Mouse (Mus musculus) spleen, postnatal 36 days (tissue): ENCODE results near the gene Lrrn1.

Experiments
- DNase-seq, 2 experiments: peaks; one replicate each; pipeline ENCODE4 v3.0.0; 2022; ENCODE audit warnings: low spot score in 2 of 2, mixed read lengths in 1 of 2

Lrrn1 gene

GRCm38 (mm10) chr6:107583759-107584383 is 54.3 kb downstream of the Lrrn1 start:
- DNase-seq = no peak

- no peak for DNase-seq
Measured at GRCm38 (mm10) chr6:107605151-107605550, 75.6 kb downstream of the Lrrn1 start.

- DNase-seq = no peak
Measured at GRCm38 (mm10) chr6:107614288-107614687, 84.7 kb downstream of the Lrrn1 start.
